Mouse (Mus musculus): ENCODE measurements at regions not wholly inside any gene's neighbourhood (a gene's known extent, or its start where the extent isn't known, plus 50 kb on each side); places are given as distances from the start of the nearest gene placed in this dataset.
A peak's percentile ranks its signal among the peaks of the same experiment; 100 is the strongest.

DNA sequence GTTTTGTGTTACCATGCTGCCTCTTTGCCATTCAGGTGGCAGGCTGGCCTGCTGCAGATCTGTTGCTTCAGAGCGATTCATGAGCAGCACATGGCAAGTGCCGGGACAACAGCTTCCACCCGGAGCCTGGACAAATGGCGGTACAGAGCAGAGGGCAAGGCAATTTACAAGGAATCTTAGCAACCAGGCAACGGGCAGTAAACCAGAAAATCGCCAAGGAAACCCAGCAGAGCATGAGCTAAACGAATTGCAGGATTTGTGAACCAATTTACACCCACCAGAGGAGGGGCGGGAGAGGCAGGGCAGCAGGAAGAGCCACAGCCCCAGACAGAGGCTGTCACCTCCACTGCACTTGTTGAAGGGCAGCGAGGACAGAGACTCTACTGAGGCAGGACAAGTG is 60.5 kb upstream of the Loxl4 start:
- DNase-seq (ENCODE audit: low read depth, low spot score): no peak

- DNase-seq (ENCODE audit: low read depth, low spot score): peak; percentile 54
These were observed 57.3 kb upstream of the Loxl4 start for GRCm38 (mm10) chr19:42669886-42670285.

GRCm38 (mm10) chr19:42668385-42669098 is 55.9 kb upstream of the Loxl4 start:
- peak; percentile 76 for DNase-seq (ENCODE audit: low read depth, low spot score)

GRCm38 (mm10) chr19:42666906-42667305 is 54.3 kb upstream of the Loxl4 start:
- no peak for DNase-seq (ENCODE audit: low read depth, low spot score)
